Mouse (Mus musculus) heart, postnatal 0 days (tissue): ENCODE measurements at regions not wholly inside any gene's neighbourhood (a gene's known extent, or its start where the extent isn't known, plus 50 kb on each side); places are given as distances from the start of the nearest gene placed in this dataset.

Experiments used
- ATAC-seq: fragments of 200-750 bp; cut with Nextera tagmentation; 2 replicates; pipeline ENCODE4 v1.8.0; 2017; ENCODE audit warnings: low read depth, moderate number of reproducible peaks, moderate library complexity; ENCODE audit not compliant: insufficient read depth
- DNase-seq: peaks from one replicate; pipeline ENCODE4 v3.0.0-alpha.2; 2016; ENCODE audit warnings: low spot score
- H3K27ac ChIP-seq: fragments of 300-500 bp; sonication (generic); 2 replicates; pipeline ENCODE4 v1.5.1; 2014; ENCODE audit warnings: low read depth, mild to moderate bottlenecking
- H3K27me3 ChIP-seq: fragments of 300-500 bp; sonication (generic); 2 replicates; pipeline ENCODE4 v1.6.1; 2014; ENCODE audit warnings: low read length, mixed read lengths; ENCODE audit not compliant: control insufficient read depth, insufficient read depth
- H3K36me3 ChIP-seq: fragments of 300-500 bp; sonication (generic); replicated peaks from 2 replicates; pipeline ENCODE4 v1.6.1; 2014; ENCODE audit warnings: low read length, mixed read lengths; ENCODE audit not compliant: control insufficient read depth, insufficient read depth
- H3K4me1 ChIP-seq: fragments of 300-500 bp; sonication (generic); 2 replicates; pipeline ENCODE4 v1.6.1; 2014; ENCODE audit warnings: antibody characterized with exemption; ENCODE audit not compliant: control insufficient read depth, insufficient read depth
- H3K4me2 ChIP-seq: fragments of 300-500 bp; sonication (generic); 2 replicates; pipeline ENCODE4 v1.6.1; 2014; ENCODE audit warnings: low read depth, mild to moderate bottlenecking, low read length, moderate library complexity
- H3K4me3 ChIP-seq: fragments of 300-500 bp; sonication (generic); 2 replicates; pipeline ENCODE4 v1.5.1; 2014; ENCODE audit warnings: low read depth, low read length
- H3K9ac ChIP-seq: fragments of 300-500 bp; sonication (generic); replicated peaks from 2 replicates; pipeline ENCODE4 v1.6.1; 2014; ENCODE audit warnings: low read depth, low read length, mixed read lengths
- H3K9me3 ChIP-seq: fragments of 300-500 bp; sonication (generic); replicated peaks from 2 replicates; pipeline ENCODE4 v1.6.1; 2016; ENCODE audit warnings: low read length; ENCODE audit not compliant: control insufficient read depth
- CTCF ChIP-seq: IDR thresholded peaks from 2 replicates; pipeline ENCODE4 v1.5.1; 2016; ENCODE audit warnings: antibody characterized with exemption, control low read depth, low read depth
- EP300 ChIP-seq: IDR thresholded peaks from 2 replicates; pipeline ENCODE4 v1.6.1; 2016; ENCODE audit warnings: antibody characterized with exemption, low read depth
- WGBS: fragments of 180-500 bp; shearing (Covaris S2); extraction: QIAGEN DNeasy Blood & Tissue Kit; methylation state at CpG from one replicate; pipeline ENCODE4 v1.1.7; 2014; 5-methylcytosine and 5-hydroxymethylcytosine counted together

DNA sequence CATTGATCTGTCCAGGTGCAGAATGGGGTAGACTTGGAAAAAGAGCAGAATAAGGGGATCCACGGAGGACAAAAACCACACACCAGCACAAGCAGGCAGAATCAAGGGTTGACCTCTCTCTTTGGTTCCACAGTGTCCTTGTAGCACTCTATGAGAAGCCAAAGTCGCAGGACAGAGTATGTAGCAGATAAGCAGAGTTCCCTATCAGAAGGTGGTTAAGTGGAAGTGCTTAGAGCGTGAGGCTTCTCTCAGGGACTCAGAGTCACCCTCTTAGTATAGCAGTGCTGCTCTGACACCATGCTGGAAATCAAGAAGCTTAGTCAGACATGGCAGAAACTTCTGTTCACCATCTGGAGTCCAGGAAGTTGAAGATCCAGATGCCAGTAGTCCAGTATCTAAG is 338.2 kb downstream of the Gm49356 start:
- H3K27me3 ChIP-seq = no peaks in the 10 kb centered on the region
- no peaks in the 10 kb centered on the region for H3K36me3 ChIP-seq
- no peak overlapping the region; the same call in 1 of the 2 replicates for H3K27ac ChIP-seq
- DNase-seq (no peak), ATAC-seq (peak; percentile 66; the same call in 1 of the 2 replicates)
- no peak overlapping the region for H3K9ac ChIP-seq
- H3K9me3 ChIP-seq = peaks cover 9% of the 10 kb centered on the region; the same call in 1 of the 2 replicates
- H3K4me3 ChIP-seq = no peak overlapping the region
- WGBS = 38% methylated on average over 3 of the region's 3 CpGs
- no peak overlapping the region for H3K4me2 ChIP-seq
- TF ChIP-seq CTCF (no peak), EP300 (no peak)
- peaks cover 12% of the 10 kb centered on the region; the same call in 1 of the 2 replicates for H3K4me1 ChIP-seq

- H3K4me1 ChIP-seq = peaks cover 12% of the 10 kb centered on the region; the same call in 1 of the 2 replicates
- H3K4me2 ChIP-seq = no peak overlapping the region
- no peak for DNase-seq
- no peak overlapping the region for H3K27ac ChIP-seq
- TF ChIP-seq CTCF = no peak
- no peak for TF ChIP-seq EP300
- ATAC-seq = no peak
- H3K27me3 ChIP-seq = no peaks in the 10 kb centered on the region
- H3K36me3 ChIP-seq = no peaks in the 10 kb centered on the region
- H3K9ac ChIP-seq = no peak overlapping the region
- H3K4me3 ChIP-seq = no peak overlapping the region
- peaks cover 21% of the 10 kb centered on the region for H3K9me3 ChIP-seq
Measured at GRCm38 (mm10) chr15:59230536-59230935, 341.4 kb downstream of the Gm49356 start.

DNA sequence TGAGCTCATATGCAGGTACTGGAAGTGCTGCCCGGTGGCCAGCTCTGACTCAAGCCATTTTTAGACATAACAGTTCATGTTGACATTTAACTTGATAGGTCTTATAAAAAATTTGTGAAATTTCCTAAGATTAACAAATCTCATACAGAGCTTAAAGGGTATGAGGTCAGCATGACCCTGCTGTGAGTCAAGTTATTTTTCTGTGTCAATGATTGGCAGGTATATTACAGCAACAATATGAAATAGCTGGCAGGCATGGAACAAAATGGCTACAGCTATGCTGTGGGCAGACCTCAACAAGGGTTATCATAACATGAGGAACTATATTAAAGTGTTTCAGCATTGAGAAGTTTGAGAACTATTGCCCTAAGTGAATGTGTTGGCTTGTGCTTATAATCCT is 342.6 kb downstream of the Gm49356 start:
- no peaks in the 10 kb centered on the region for H3K36me3 ChIP-seq
- no peak overlapping the region for H3K4me2 ChIP-seq
- H3K27ac ChIP-seq = no peak overlapping the region
- H3K4me1 ChIP-seq = peaks cover 12% of the 10 kb centered on the region; the same call in 1 of the 2 replicates
- no peak overlapping the region for H3K4me3 ChIP-seq
- H3K9ac ChIP-seq = no peak overlapping the region
- WGBS = 76% methylated on average over 1 of the region's 1 CpGs
- H3K9me3 ChIP-seq = peaks cover 21% of the 10 kb centered on the region
- no peak for TF ChIP-seq EP300
- no peak for TF ChIP-seq CTCF
- no peaks in the 10 kb centered on the region for H3K27me3 ChIP-seq
- DNase-seq (no peak), ATAC-seq (no peak)

DNA sequence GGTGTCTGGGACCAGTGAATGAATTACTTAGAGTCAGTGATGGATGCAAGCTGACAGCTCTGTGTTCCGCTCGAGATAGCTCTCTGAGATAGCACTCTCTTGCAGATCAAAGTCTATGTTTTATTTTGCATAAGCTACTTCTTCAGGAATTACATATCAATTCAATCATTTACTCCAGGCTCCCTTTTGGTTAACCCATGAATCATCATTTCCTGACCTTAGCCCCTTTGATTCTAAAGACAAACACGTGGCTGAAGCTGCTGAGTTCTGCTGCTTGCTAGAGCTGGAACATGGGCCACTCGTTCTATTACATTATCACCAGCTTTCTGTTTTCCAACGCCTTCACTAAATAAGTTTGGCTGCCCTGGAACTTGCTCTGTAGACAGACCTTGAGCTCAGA is 343.2 kb downstream of the Gm49356 start:
- 74% methylated on average over 5 of the region's 5 CpGs for WGBS
- H3K4me1 ChIP-seq = 0 out of 2 replicates have a peak, but pooled peaks cover 6% of the 10 kb centered on the region
- H3K27ac ChIP-seq = no peak overlapping the region
- no peak overlapping the region for H3K4me2 ChIP-seq
- H3K9ac ChIP-seq = no peak overlapping the region
- H3K27me3 ChIP-seq = no peaks in the 10 kb centered on the region
- H3K9me3 ChIP-seq = peaks cover 21% of the 10 kb centered on the region
- no peak overlapping the region for H3K4me3 ChIP-seq
- no peak for DNase-seq
- no peak for ATAC-seq
- H3K36me3 ChIP-seq = no peaks in the 10 kb centered on the region
- TF ChIP-seq CTCF (no peak), EP300 (no peak)

- ATAC-seq (no peak), DNase-seq (no peak)
- no peaks in the 10 kb centered on the region for H3K27me3 ChIP-seq
- peaks cover 10% of the 10 kb centered on the region; the same call in 1 of the 2 replicates for H3K9me3 ChIP-seq
- no peak for TF ChIP-seq CTCF
- no peak for TF ChIP-seq EP300
- no peak overlapping the region for H3K9ac ChIP-seq
- H3K4me3 ChIP-seq = no peak overlapping the region
- H3K4me1 ChIP-seq = no peaks in the 10 kb centered on the region
- no peak overlapping the region for H3K27ac ChIP-seq
- no peak overlapping the region for H3K4me2 ChIP-seq
- H3K36me3 ChIP-seq = no peaks in the 10 kb centered on the region
- 72% methylated on average over 6 of the region's 6 CpGs for WGBS
Measured at GRCm38 (mm10) chr15:59237446-59238161, 348.5 kb downstream of the Gm49356 start.

DNA sequence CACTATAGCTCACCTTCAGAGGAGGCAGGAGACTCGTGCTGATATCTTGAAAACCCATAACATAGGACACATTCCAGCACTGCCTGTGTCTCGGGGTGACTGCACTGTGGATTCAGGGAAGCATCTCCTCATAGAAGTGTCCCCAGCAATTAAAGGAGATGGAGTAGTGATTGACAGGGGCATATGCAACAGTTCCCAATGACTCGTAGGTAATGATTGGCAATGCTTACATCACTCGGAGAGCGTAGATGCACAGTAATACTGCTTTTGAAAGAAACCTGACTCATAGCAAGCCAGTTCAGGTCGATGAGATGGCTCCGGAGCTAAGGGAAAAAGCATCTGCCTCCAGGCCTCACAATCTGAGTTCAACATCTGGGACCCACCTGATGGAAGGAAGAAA is 352.7 kb downstream of the Gm49356 start:
- TF ChIP-seq EP300 (no peak), CTCF (no peak)
- no peaks in the 10 kb centered on the region for H3K27me3 ChIP-seq
- WGBS = 81% methylated on average over 7 of the region's 7 CpGs

More for the DNA sequence above, 352.7 kb downstream of the Gm49356 start:
- H3K9me3 ChIP-seq = no peaks in the 10 kb centered on the region
- H3K36me3 ChIP-seq = no peaks in the 10 kb centered on the region
- ATAC-seq = no peak
- no peak overlapping the region for H3K27ac ChIP-seq
- DNase-seq = no peak
- peaks cover 3% of the 10 kb centered on the region; the same call in 1 of the 2 replicates for H3K4me1 ChIP-seq
- H3K4me3 ChIP-seq = no peak overlapping the region
- no peak overlapping the region for H3K9ac ChIP-seq
- no peak overlapping the region for H3K4me2 ChIP-seq
